Comparison of ENCODE assay signal across 22 mouse cellular contexts in the genomic region with DNA sequence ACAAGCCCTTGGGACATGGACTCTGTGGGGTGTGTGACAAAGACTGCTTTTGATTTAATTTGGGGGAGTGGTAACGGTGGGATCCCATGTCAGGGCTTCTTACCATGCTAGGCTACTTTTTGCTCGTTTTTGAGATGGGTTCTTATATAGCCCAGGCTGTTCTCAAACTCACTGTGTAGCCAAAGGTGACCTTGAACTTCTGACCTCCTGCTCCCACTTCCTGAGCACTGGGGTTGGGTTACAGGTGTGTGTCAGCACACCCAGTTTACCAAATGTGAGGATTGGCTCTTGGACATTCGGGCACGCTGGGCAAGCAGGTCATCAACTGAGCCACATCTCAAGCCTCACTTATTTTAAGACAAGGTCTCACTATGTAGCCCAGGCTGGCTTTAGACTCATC. TPM values are rescaled to one million over a fixed set of nuclear protein-coding genes. Genes with fewer than 3 reads are reported as not detected.
DNase-seq lines count a peak whose midpoint lies in the region; ATAC-seq and TF ChIP-seq lines count a peak whose summit lies in the region.
"Had no signal": no experiment of that assay in that cellular context is flagged by ENCODE, and none has a peak within 500 bp of the region (broad histone marks: within the 10 kb centered on the region; RNA-seq: fewer than 3 reads in every experiment).

No protein-coding gene starts in this region.

- H3K4me1 ChIP-seq in forebrain, embryonic 10.5 days: peaks cover 39% of the 10 kb centered on the region
- peaks cover 8% of the 10 kb centered on the region for H3K4me1 ChIP-seq in forebrain, embryonic 11.5 days (replicated peaks; ENCODE audit: control insufficient read depth, insufficient read depth, low read length)
- H3K4me1 ChIP-seq in hindbrain, embryonic 10.5 days (replicated peaks): peaks cover 32% of the 10 kb centered on the region

- intact Hi-C loops in gastrocnemius, adult 2 months (cut with DNase I): loop anchor here (2.0 kb wide), 1 partner anchor 20 kb away; a partner anchor contains a TSS
- intact Hi-C loops in gastrocnemius, postnatal 14 days (cut with DNase I; ENCODE audit: low total_unique reads): no loop called here

- no peak for TF ChIP-seq CTCF in gastrocnemius, adult 2 months (IDR thresholded peaks at IDR 0.05)

- WGBS in forebrain, embryonic 10.5 days: 90% methylated on average over 4 of the region's 4 CpGs
- WGBS in forebrain, embryonic 11.5 days: 86% methylated on average over 4 of the region's 4 CpGs
- WGBS in hindbrain, embryonic 10.5 days: 81% methylated on average over 4 of the region's 4 CpGs

- no peaks in the 10 kb centered on the region for H3K36me3 ChIP-seq in forebrain, embryonic 10.5 days (replicated peaks)
- H3K36me3 ChIP-seq in forebrain, embryonic 11.5 days (ENCODE audit: control insufficient read depth, insufficient read depth, low read length): no peaks in the 10 kb centered on the region
- H3K36me3 ChIP-seq in hindbrain, embryonic 10.5 days: no peaks in the 10 kb centered on the region
- H3K36me3 ChIP-seq: embryonic facial prominence, embryonic 10.5 days; embryonic facial prominence, embryonic 12.5 days had no signal

- no peak overlapping the region for H3K9ac ChIP-seq in forebrain, embryonic 11.5 days (ENCODE audit: low read length)
- H3K9ac ChIP-seq: embryonic facial prominence, embryonic 12.5 days had no signal

- H3K9me3 ChIP-seq in forebrain, embryonic 10.5 days: no peaks in the 10 kb centered on the region
- no peaks in the 10 kb centered on the region for H3K9me3 ChIP-seq in forebrain, embryonic 11.5 days (ENCODE audit: control insufficient read depth, low read length)
- no peaks in the 10 kb centered on the region for H3K9me3 ChIP-seq in hindbrain, embryonic 10.5 days
- H3K9me3 ChIP-seq: embryonic facial prominence, embryonic 10.5 days; embryonic facial prominence, embryonic 12.5 days had no signal

- no peak overlapping the region for H3K4me2 ChIP-seq in forebrain, embryonic 11.5 days (ENCODE audit: low read depth, low read length, severe bottlenecking)
- H3K4me2 ChIP-seq: embryonic facial prominence, embryonic 12.5 days had no signal

- peak overlapping the region; percentile 61; the same call in 1 of the 2 replicates for H3K27ac ChIP-seq in forebrain, embryonic 10.5 days
- no peak overlapping the region for H3K27ac ChIP-seq in forebrain, embryonic 11.5 days (ENCODE audit: low read depth, low read length)
- H3K27ac ChIP-seq in gastrocnemius, adult 2 months: peak overlapping the region; percentile 55; the same call in 1 of the 2 replicates
- no peak overlapping the region for H3K27ac ChIP-seq in hindbrain, embryonic 10.5 days
- H3K27ac ChIP-seq: embryonic facial prominence, embryonic 12.5 days had no signal

- peaks cover 15% of the 10 kb centered on the region for H3K27me3 ChIP-seq in forebrain, embryonic 10.5 days (ENCODE audit: poor library complexity, severe bottlenecking)
- H3K27me3 ChIP-seq in forebrain, embryonic 11.5 days (ENCODE audit: control insufficient read depth, insufficient read depth, low read length): no peaks in the 10 kb centered on the region
- H3K27me3 ChIP-seq in hindbrain, embryonic 10.5 days (ENCODE audit: insufficient read depth, poor library complexity, severe bottlenecking): peaks cover 11% of the 10 kb centered on the region
- H3K27me3 ChIP-seq: embryonic facial prominence, embryonic 12.5 days had no signal

- ATAC-seq in forebrain, embryonic 11.5 days (replicated peaks; ENCODE audit: low FRiP score): no peak
- ATAC-seq: activated CD4-positive, CD25-positive, alpha-beta regulatory T cell, adult 4 months; CD4-positive, CD25-positive, alpha-beta regulatory T cell, adult 4 months; forebrain, embryonic 14.5 days; forebrain, embryonic 16.5 days had no signal

- H3K4me3 ChIP-seq in forebrain, embryonic 10.5 days: no peak overlapping the region
- H3K4me3 ChIP-seq in forebrain, embryonic 11.5 days (ENCODE audit: low read depth, low read length): no peak overlapping the region
- no peak overlapping the region for H3K4me3 ChIP-seq in gastrocnemius, adult 2 months
- H3K4me3 ChIP-seq in hindbrain, embryonic 10.5 days: no peak overlapping the region
- H3K4me3 ChIP-seq: embryonic facial prominence, embryonic 10.5 days; embryonic facial prominence, embryonic 12.5 days had no signal

- DNase-seq in forebrain, embryonic 10.5 days (ENCODE audit: extremely low spot score, low spot score): no peak
- DNase-seq in forebrain, embryonic 11.5 days (ENCODE audit: low spot score): no peak
- no peak for DNase-seq in gastrocnemius, adult 2 months
- no peak for DNase-seq in gastrocnemius, postnatal 14 days
- DNase-seq in ES-CJ7 (ENCODE audit: low read depth, low spot score): peak; percentile 57
- DNase-seq in hindbrain, embryonic 10.5 days (ENCODE audit: low spot score): no peak
- DNase-seq: adrenal gland, adult 8-10 months; adrenal gland, postnatal 14 days; adrenal gland, postnatal 36 days; B cell, adult 2 months; cerebellum, adult 11-12 months; cerebellum, adult 2 months; cerebellum, adult 9-10 months; cerebellum, postnatal 10 days; cerebellum, postnatal 25 days had no signal

RNA-seq across cellular contexts. Expression of a gene that starts 19.3 kb away (rescaled TPM):
- 13.6 and 14.1 TPM in 2 replicates for polyA plus RNA-seq in forebrain, embryonic 10.5 days (2016; fragmentation: Nextera tagmentation; extraction: Ambion mirVana)
- polyA plus RNA-seq in forebrain, embryonic 11.5 days (2014; fragmentation: Nextera tagmentation; extraction: Ambion mirVana): 19.5 and 19.7 TPM in 2 replicates
- 10 to 100 TPM; 23.1 to 52.1 TPM for total RNA-seq in gastrocnemius, adult 2 months (2021)
- total RNA-seq in gastrocnemius, postnatal 14 days (2021): 10 to 100 TPM in 1 of 2 experiments, 1 to 10 TPM in 1; 9.9 to 12.1 TPM
- 9.8 and 12.1 TPM in 2 replicates for polyA plus RNA-seq in hindbrain, embryonic 10.5 days (2016; fragmentation: Nextera tagmentation; extraction: Ambion mirVana)
- total RNA-seq: CH12.LX had no signal
- polyA plus RNA-seq: activated CD4-positive, CD25-positive, alpha-beta regulatory T cell, adult 4 months; CD4-positive, CD25-positive, alpha-beta regulatory T cell, adult 4 months had no signal

Comparison
In these comparisons a context has a peak if more than half of its experiments do, and no peak if none do; other contexts are left out.
1. H3K27ac ChIP-seq: peak in forebrain, embryonic 10.5 days (single experiment) and gastrocnemius, adult 2 months (single experiment); none in forebrain, embryonic 11.5 days (single experiment) and hindbrain, embryonic 10.5 days (single experiment).